Mouse (Mus musculus) spleen, adult 2 months (tissue): ENCODE data around the gene Fkbp2. TPM values are rescaled to one million over a fixed set of nuclear protein-coding genes. Genes with fewer than 3 reads are reported as not detected.
A peak's percentile ranks its signal among the peaks of the same experiment; 100 is the strongest.

ENCODE experiments used
- DNase-seq, 2 experiments: peaks; one replicate each; pipeline versions ENCODE4 v3.0.0 to v3.0.0-alpha.2; 2012 to 2021; ENCODE audit warnings: low spot score in 2 of 2, low read depth in 1 of 2
- H3K27ac ChIP-seq: fragments of 200-500 bp; 2 replicates; pipeline ENCODE4 v1.5.1; 2012; ENCODE audit warnings: low read length, inconsistent platforms; ENCODE audit not compliant: insufficient read depth
- H3K27me3 ChIP-seq: fragments of 200-500 bp; 2 replicates; pipeline ENCODE4 v1.6.1; 2012; ENCODE audit warnings: mild to moderate bottlenecking, moderate library complexity, low read length, inconsistent platforms; ENCODE audit not compliant: control insufficient read depth, insufficient read depth
- H3K36me3 ChIP-seq: fragments of 200-500 bp; 2 replicates; pipeline ENCODE4 v1.6.1; 2012; ENCODE audit warnings: mild to moderate bottlenecking, low read length, inconsistent platforms; ENCODE audit not compliant: control insufficient read depth, insufficient read depth
- H3K4me1 ChIP-seq: fragments of 200-500 bp; 2 replicates; pipeline ENCODE4 v1.6.1; 2011; ENCODE audit warnings: inconsistent platforms; ENCODE audit not compliant: control insufficient read depth, insufficient read depth, insufficient read length
- H3K4me3 ChIP-seq: fragments of 200-500 bp; 2 replicates; pipeline ENCODE4 v1.5.1; 2011; ENCODE audit warnings: mild to moderate bottlenecking, inconsistent platforms; ENCODE audit not compliant: insufficient read depth, insufficient read length; ENCODE audit errors: extremely low read depth
- CTCF ChIP-seq: fragments of 200-500 bp; IDR thresholded peaks from 2 replicates; pipeline ENCODE4 v1.5.1; 2011; ENCODE audit warnings: mild to moderate bottlenecking, inconsistent platforms; ENCODE audit not compliant: insufficient read depth, insufficient read length, insufficient replicate concordance; ENCODE audit errors: extremely low read depth
- POLR2A ChIP-seq: fragments of 200-500 bp; IDR thresholded peaks from 2 replicates; pipeline ENCODE4 v1.6.1; 2011; ENCODE audit warnings: low read depth, low read length, inconsistent platforms
- WGBS: fragments of 180-500 bp; shearing (Covaris S2); methylation state at CpG from one replicate; pipeline ENCODE4 v1.1.7; 2018; 5-methylcytosine and 5-hydroxymethylcytosine counted together
- polyA plus RNA-seq: library from polyadenylated mRNA; depleted of rRNA; stranded (reverse); fragments of >200 nt; gene quantifications from 2 replicates; pipeline ENCODE4 v1.2.3, GENCODE M21; 2012

Fkbp2 gene
- polyA plus RNA-seq, 1 experiment: 22.1 TPM

DNA sequence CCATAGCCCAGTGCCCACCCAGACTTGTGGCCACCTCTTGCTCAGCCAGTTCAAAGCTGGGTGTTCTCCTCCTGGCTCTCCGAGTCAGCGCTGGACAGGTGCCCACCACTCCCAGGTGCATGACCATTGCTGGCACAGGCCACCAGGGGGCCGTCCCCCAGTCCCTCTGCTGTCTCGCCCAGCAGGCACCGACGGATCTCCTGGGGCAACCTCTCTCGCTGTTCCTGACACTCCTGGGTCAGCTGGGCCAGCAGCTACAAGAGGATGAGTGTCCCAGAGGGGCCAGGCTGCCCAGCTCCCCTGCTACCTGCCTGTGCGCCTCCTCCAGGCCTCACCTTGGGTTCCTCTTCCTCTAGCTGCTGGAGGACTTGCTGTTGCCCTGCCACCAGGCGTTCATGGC lies 26.3 kb downstream of the Fkbp2 start:
- Histone ChIP-seq H3K27me3 (no peaks in the 10 kb centered on the region), H3K36me3 (peaks cover 5% of the 10 kb centered on the region), H3K27ac (no peak overlapping the region), H3K4me1 (peaks cover 11% of the 10 kb centered on the region; the same call in 1 of the 2 replicates), H3K4me3 (no peak overlapping the region)
- 69% methylated on average over 9 of the region's 9 CpGs for WGBS
- TF ChIP-seq POLR2A (no peak), CTCF (no peak)
- peak in 1 of 2 experiments; percentile 29 for DNase-seq

- peak overlapping the region; percentile 86; the same call in 1 of the 2 replicates for H3K4me3 ChIP-seq
- peaks cover 3% of the 10 kb centered on the region; the same call in 1 of the 2 replicates for H3K36me3 ChIP-seq
- H3K27me3 ChIP-seq: no peaks in the 10 kb centered on the region
- TF ChIP-seq POLR2A (no peak), CTCF (no peak)
- 26% methylated on average over 3 of the region's 3 CpGs for WGBS
- H3K4me1 ChIP-seq: peaks cover 11% of the 10 kb centered on the region; the same call in 1 of the 2 replicates
- peak overlapping the region; percentile 77 for H3K27ac ChIP-seq
- DNase-seq: no peak
These were observed 27.6 kb downstream of the Fkbp2 start for GRCm38 (mm10) chr19:6952712-6953037.

- peak overlapping the region; percentile 86 for H3K4me3 ChIP-seq
- no peaks in the 10 kb centered on the region for H3K27me3 ChIP-seq
- no peak for TF ChIP-seq POLR2A
- TF ChIP-seq CTCF: no peak
- peak in 1 of 2 experiments; percentile 46 for DNase-seq
- 7% methylated on average over 31 of the region's 31 CpGs for WGBS
- peak overlapping the region; percentile 77 for H3K27ac ChIP-seq
- peaks cover 11% of the 10 kb centered on the region; the same call in 1 of the 2 replicates for H3K4me1 ChIP-seq
- peaks cover 3% of the 10 kb centered on the region; the same call in 1 of the 2 replicates for H3K36me3 ChIP-seq
These were observed 28.1 kb downstream of the Fkbp2 start for GRCm38 (mm10) chr19:6951994-6952711.

DNA sequence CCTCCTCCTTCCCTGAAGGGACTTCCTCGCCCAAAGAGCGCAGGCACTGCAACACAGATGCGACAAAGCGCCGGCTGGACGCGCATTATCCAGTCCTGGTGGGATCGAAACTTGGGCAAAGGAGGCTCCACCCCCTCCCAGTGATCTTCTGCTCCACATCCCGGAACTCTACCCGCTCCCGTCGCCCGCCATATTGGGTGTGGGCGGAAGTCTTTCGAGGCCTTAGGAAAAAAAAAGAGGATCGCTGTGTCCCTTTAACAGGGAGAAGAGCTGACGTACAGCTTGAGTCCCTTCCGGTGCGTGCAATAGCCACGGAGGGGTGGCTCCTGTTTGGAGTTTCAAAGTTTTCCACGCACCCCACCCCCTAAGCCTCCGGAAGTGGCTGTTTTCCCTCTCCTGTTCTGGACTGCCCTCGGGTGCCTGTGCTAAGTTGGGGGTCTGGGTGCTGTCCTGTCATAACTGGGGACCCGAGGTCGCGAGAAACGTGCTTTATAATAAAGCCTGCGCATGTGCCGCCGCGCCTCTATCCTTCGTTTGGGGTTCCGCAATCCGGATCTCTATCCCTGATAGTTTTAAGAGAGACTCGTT lies 28.8 kb downstream of the Fkbp2 start:
- H3K27me3 ChIP-seq: no peaks in the 10 kb centered on the region
- under 1% methylated on average over 35 of the region's 35 CpGs for WGBS
- peaks cover 3% of the 10 kb centered on the region; the same call in 1 of the 2 replicates for H3K36me3 ChIP-seq
- H3K4me1 ChIP-seq: peaks cover 11% of the 10 kb centered on the region; the same call in 1 of the 2 replicates
- peak in 1 of 2 experiments; percentile 77 for DNase-seq
- TF ChIP-seq CTCF (no peak), POLR2A (peak; percentile 16; the same call in 1 of the 2 replicates)
- peak overlapping the region; percentile 77 for H3K27ac ChIP-seq
- H3K4me3 ChIP-seq: peak overlapping the region; percentile 86

GRCm38 (mm10) chr19:6950613-6951153 lies 29.6 kb downstream of the Fkbp2 start:
- no peak; the same call in 1 of the 2 replicates for TF ChIP-seq POLR2A
- no peak for TF ChIP-seq CTCF
- peaks cover 11% of the 10 kb centered on the region; the same call in 1 of the 2 replicates for H3K4me1 ChIP-seq

GRCm38 (mm10) chr19:6949951-6950350 lies 30.4 kb downstream of the Fkbp2 start:
- H3K27me3 ChIP-seq: no peaks in the 10 kb centered on the region
- no peak for DNase-seq
- 85% methylated on average over 5 of the region's 5 CpGs for WGBS
- H3K4me3 ChIP-seq: no peak overlapping the region
- TF ChIP-seq CTCF: no peak
- no peak for TF ChIP-seq POLR2A
- H3K4me1 ChIP-seq: peaks cover 6% of the 10 kb centered on the region; the same call in 1 of the 2 replicates
- H3K36me3 ChIP-seq: peaks cover 1% of the 10 kb centered on the region; the same call in 1 of the 2 replicates
- H3K27ac ChIP-seq: no peak overlapping the region

More at GRCm38 (mm10) chr19:6950613-6951153, 29.6 kb downstream of the Fkbp2 start:
- 1% methylated on average over 28 of the region's 28 CpGs for WGBS
- Histone ChIP-seq H3K4me3 (peak overlapping the region; percentile 86), H3K27me3 (no peaks in the 10 kb centered on the region), H3K36me3 (peaks cover 1% of the 10 kb centered on the region; the same call in 1 of the 2 replicates), H3K27ac (peak overlapping the region; percentile 77)
- no peak for DNase-seq

GRCm38 (mm10) chr19:6949532-6949931 lies 30.8 kb downstream of the Fkbp2 start:
- H3K27me3 ChIP-seq: no peaks in the 10 kb centered on the region
- TF ChIP-seq CTCF: no peak
- no peak for TF ChIP-seq POLR2A
- no peak overlapping the region for H3K27ac ChIP-seq
- H3K4me3 ChIP-seq: no peak overlapping the region
- peaks cover 5% of the 10 kb centered on the region; the same call in 1 of the 2 replicates for H3K4me1 ChIP-seq
- H3K36me3 ChIP-seq: no peaks in the 10 kb centered on the region
- no peak for DNase-seq
- 96% methylated on average over 5 of the region's 5 CpGs for WGBS
